Mouse (Mus musculus) activated CD4-positive, CD25-positive, alpha-beta regulatory T cell (primary cell): ENCODE data around the gene Rassf5. TPM values are rescaled to one million over a fixed set of nuclear protein-coding genes. Genes with fewer than 3 reads are reported as not detected.

ENCODE experiments used
- polyA plus RNA-seq, 2 experiments: library from polyadenylated mRNA; unstranded; fragments of 100-300 nt; shearing (Covaris generic); gene quantifications; one replicate each; pipeline ENCODE4 v1.2.1; 2017

The Rassf5 gene
- polyA plus RNA-seq, result 100 to 1,000 TPM; 332 to 448 TPM

DNA sequence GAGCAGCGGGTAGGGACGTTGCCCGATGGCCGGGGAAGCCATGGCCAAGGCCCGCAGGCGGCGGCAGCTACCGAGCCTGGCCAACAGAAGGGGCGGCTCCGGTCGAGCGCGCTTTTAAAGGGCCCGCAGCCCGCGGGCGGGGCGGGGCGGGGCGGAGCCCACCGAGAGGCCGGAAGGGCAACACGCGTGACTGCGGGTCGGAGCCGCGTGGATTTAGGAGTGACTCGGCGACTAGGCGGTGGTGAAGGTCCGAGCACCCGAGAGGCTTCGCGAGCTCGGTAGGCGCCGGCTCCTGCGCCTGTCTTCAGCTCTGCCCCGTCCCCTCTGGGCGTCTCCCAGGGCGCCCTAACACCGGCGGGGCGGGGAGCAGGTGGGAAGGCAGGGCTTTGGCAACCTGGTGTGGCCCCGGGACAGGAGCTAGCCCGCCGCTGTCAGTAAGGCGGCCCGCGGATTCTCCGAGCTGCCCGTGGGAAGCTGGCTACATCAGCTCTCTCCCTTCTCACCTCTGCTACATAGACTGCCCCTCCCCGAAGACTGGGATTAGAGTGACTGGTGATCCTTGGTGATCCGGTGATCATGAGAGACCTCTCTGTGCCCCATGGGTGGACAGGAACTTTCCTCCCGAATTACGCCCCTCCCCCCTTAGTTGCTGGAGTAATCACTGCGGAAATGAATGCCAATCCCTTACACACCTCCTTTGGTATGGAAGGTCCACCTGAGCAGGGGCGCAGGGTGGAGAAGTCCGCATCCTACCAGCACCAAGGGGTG lies at the start of gene Rassf5:
Gene Rassf5, minus strand, starts transcription at position 170 of the 768 bp plus-strand sequence.

DNA sequence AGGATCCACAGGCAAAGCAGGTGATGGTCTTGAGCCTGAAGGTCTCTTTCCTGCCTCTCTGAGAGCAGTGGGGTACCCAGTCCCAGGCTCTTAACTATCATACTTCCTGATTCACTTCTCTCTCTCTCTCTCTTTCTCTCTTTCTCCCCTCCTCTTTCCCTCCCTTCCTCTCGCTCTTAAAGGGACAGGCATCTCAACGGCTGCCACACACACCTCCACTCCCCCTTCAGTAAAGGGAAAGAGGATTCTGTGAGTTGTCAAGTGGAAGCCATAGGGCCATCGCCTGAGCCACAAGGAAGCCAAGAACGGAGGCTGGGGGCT lies 34.4 kb upstream of the Rassf5 start, which contains the start of gene Ikbke:
Gene Ikbke, minus strand, starts transcription at position 151 of the 321 bp plus-strand sequence.

DNA sequence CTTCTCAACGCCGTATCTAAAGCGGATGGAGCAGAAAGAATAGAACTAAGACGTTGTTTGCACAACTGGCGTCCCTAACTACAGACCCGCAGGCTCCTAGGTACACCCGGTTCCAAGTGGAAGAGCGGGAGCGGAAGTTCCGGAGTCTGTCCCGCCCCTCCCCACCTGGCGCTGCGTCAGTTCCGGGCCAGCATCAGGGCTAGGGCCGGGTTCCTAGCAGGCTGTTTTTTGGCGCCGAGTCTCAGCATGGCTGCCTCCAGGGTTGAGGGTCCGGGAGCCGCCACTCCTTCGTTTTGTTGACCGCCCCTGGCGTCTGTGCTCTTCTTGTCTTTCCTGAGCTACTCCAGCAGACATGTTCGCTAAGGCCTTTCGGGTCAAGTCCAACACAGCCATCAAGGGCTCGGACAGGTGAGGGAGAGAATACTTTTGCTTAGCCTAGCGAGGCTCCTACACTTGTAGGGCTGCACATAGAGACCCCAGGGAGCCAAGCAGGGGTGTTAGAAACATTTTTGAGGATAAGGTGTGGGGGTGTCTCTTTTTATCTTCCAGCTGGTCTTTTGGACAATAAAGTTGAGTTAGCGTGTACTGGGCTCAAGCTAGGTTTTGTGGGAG lies 91.9 kb downstream of the Rassf5 start, which contains the start of gene Eif2d:
Gene Eif2d, plus strand, starts transcription at position 164 of the 612 bp plus-strand sequence.

DNA sequence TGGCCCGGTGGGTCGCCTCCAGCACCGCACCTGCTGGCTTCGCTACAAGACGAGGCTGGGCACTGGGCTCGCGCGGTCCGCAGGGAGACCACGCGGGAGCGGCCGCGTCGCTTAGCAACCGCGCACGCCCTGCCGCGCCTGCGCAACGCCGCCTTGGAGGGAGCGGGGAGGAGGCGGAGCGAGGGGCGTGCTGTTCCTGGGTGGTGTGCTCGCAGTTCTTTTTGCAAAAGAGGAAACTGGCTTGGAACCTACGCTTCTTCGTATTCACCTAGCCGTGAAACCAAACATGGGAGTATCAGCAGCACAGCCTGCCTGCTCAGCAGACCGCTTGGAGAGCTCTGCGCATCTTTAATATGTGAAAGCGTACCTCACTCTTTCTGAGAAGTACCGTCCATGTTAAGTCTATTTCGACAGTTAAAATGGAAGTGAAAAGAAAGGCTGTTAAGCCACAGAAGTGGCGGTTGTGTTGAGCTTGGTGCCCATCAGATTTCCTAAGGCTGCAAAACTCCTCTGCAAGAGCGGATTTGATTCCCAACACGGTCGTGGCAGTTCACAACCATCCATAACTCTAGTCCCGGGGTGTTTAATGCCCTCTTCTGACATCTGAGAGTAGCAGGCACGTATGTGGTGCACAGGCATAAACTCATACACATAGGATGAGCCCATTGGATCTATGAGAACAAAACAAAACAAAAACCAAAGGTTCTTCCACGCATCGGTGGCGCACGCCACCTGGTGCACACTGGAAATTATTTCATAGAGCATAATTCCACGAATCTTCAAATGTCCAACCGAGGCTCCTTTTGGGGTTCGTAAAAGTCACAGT lies 106.7 kb downstream of the Rassf5 start, which contains the start of gene Dyrk3:
Gene Dyrk3, minus strand, starts transcription at position 150 of the 826 bp plus-strand sequence.

Other genes starting within 250 kb of the Rassf5 start
- gene Il10, start 225.4 kb downstream of the Rassf5 start, polyA plus RNA-seq, result 10 to 100 TPM; 23.4 to 30.3 TPM
- gene Mapkapk2, start 147.4 kb downstream of the Rassf5 start, polyA plus RNA-seq, result 100 to 1,000 TPM; 136 to 153 TPM
- under 1 TPM; 0.33 to 0.82 TPM for gene Dyrk3, start 106.9 kb downstream of the Rassf5 start, polyA plus RNA-seq
- gene Eif2d, start 92.1 kb downstream of the Rassf5 start, polyA plus RNA-seq, result 10 to 100 TPM; 62.3 to 68.0 TPM
- 100 to 1,000 TPM; 147 to 198 TPM for gene Ikbke, start 34.3 kb upstream of the Rassf5 start, polyA plus RNA-seq